Mouse (Mus musculus): ENCODE measurements around the gene Pbx1. TPM values are rescaled to one million over a fixed set of nuclear protein-coding genes. Genes with fewer than 3 reads are reported as not detected.
A peak's percentile ranks its signal among the peaks of the same experiment; 100 is the strongest.
"Not testable (repeated sequence)": the region's sequence is repeated elsewhere in the genome, so short reads cannot be mapped to it uniquely, and the experiment has no call there.

The Pbx1 gene
- polyA plus RNA-seq (2017; shearing (Covaris generic)): under 1 TPM in 2 of 3 experiments, not detected in 1; 0.05 to 0.43 TPM

DNA sequence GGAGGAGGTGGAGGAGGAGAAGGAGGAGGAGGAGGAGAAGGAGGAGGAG is at the start of gene Pbx1:
TSS of gene Pbx1 (minus strand) at position 39 of the 49 bp plus-strand sequence.
- ATAC-seq: not testable (repeated sequence)

DNA sequence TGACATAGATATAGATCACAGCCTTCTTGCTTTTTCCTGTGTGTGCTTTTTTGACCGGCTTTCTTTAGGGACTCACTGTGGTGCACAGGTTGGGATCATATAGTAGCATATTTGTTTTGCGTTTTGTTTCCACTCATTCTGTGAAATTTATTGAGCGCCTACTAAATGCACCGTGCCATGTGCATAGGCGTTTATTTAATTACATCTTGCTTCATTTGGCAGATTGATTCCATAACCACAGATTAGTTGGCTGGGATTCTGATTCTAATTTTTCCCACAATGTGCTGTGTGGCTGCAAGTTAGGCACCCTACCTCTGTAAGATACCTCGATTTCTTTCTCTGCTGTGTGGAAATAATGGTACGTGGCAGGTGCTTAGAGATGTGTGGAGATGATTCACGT is 47.6 kb upstream of the Pbx1 start:
- no peak for ATAC-seq

DNA sequence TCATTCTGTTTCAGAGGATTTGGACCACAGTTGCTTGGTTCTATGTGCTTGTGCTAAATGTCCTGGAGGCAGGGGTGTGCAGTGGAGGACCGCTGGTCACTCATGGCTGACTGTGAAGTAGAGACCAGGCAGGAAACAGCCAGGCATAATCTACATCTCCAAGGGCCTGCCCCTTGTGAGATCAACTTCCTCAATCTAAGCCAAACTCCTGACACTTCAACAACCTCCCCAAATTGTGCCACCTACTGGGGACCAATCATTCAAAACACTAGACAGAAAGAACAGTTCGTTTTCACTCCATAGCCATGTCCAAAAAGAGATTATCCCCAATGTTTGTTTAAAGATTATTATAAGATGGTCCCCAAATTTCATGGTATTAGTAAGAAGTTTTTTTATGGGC is 46.8 kb upstream of the Pbx1 start:
- no peak for ATAC-seq

DNA sequence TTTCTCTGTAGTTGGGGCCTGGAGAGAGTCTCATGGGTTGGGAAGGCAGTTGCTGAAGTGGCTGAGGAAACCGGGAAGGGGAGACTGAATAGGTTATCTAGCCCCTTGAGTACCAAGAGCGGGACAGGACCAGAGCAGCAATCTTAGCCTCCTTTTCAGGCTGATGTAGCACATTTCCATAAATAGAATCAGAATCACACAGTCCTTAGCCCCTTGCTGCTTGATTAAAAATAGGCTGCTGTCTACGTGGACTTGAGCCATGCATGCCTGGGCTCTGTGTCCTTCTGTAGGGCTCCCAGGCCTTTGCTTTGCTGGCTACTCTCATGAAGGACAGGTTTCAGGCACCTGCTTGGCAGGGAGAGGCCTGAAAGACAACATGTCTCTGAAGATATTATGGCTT is 44.8 kb upstream of the Pbx1 start:
- ATAC-seq: no peak

DNA sequence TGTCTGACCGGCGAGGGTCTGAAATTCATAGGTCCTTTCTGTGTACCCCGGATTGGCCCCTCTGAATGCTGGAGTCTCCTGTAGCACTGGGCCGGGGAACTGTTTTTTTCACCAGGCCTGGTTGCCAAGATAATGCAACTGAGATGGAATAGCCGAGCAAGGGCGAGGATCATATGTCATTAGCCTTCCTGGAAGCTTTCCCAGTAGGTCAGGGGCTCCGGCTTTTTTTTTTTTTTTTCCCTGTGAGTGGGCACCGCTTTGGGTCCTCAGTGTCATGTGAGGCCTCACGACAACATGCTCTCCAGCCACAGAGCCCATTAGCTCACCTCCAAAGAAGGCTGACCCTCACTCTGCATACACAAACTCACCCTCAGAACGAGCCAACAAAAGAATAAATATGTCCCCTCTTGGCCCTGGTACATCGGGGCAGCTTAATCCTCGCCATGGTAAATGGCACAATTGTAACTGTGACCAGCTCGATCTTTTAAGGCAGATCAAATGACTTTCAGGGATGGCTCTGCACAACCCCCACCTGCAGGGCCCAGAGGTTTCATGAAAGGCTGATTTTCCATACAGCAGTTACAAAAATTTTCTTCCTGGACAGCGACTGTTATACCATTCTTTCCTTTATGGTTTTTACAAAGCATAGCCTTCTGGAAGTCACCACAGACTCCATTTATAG is 44.3 kb upstream of the Pbx1 start:
- no peak for ATAC-seq

DNA sequence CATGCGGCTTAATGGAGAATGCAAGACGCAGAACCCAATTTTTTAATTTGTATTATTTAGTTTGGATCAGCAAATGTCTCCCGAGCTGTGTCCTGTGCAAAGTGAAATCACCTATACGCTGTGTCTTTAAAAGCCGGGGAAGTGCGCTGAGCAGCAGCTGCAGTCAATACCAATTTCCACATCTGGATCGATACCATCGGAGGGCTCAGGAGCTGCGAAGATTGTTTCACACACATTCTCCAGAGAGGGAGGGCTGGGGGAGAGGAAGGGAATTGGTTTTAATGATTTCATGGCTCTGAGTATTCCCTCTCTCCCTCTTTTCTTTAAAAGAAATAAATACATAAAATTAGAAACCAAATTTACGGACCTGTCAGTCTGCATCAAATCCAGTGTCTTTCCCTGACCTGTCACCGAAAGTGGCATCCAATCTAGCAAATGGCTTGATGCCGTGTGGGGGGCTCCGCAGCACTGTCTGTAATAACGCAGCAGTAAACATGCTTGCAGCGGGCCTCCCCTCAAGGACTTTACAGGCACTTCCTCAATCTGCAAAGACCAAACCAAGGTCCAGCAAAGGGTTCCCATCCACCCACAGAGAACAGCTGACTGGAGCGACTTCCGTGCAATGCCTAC is 43.6 kb upstream of the Pbx1 start:
- ATAC-seq: no peak

DNA sequence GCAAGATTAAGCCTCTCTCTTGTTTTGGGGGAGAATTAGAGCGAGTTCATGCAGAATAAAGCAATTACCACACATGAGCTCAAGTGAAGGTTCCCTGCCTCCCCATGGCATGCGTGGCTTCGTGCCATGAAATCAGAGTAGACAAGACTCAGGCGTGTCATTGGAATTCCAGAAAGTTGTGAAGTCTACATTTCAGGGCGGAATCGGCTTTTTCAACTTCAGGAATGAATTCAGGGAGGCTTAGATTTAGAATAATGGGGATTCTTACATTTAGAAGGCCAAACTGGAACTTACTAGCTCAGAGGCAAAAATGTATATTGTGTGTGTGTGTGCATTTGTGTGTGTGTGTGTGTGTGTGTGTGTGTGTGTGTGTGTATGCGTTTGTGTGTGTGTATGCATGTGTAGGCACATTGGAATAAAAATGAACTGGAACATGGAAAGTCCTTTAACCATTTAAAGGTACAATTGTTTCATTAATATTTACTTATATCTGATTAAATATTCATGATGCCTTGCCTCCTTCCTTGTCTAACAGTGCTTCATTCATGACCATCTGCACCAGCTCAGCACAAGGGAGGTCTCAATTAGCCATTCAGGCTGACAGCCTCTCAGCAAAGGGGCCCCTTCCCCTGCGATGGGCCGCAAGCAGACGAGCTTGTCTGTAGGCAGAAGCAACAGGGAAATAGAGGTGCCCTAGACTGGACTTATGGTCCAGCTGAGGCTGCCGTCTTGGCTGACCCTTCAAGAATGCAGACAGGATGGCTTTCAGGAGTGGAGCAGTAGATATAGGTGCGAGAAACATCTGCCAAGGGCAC is 41.4 kb upstream of the Pbx1 start:
- no peak for ATAC-seq

DNA sequence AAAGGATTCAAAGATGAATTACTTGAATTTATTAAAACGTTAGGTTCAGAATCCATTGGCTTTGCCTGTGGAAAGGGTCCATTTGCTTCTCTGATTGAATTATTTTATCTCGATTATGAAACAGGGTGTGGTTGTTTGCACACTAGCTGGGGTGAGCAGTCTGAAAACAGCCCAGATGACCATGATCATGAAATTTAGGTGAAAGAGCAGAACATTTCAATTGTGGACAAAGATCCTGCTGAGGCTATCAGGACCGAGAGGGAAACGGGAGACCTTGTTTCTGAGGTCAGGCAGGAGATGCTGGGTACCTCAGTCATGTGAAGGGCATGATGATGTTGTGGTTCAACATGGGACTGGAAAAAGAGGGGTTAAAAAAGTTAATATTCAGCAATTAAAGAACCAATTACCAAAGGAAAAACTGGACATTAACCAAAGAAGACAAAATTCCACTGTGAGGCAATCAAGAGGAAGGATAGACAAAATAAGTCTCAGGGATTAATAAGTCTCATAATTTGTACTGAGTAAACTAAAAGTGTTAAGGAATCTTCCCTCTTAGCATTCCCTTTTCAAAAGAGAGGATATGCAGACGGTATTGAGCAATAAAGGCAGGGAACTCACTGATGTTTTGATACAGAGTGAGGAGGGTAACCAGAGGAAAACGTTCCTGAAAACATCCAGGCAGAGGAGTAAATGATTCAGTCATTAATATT is 40.6 kb upstream of the Pbx1 start:
- ATAC-seq: no peak

DNA sequence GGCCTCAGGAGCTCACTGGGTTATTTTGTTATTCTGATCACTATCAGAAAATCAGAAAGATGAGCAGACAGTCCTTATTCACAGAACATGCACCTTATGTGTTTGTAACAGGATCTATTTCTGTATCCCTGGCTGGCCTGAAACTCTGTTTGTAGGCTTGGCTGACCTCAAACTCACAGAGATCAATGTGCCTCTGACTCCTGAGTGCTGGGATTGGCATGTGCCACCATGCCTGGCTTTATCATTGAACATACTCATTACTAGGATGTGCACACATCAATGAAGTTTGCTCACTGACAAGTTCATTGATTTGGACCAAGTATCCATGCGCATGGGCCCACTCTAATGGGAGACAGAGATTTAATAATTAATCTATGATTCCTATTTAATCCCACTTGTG is 27.4 kb upstream of the Pbx1 start:
- no peak for ATAC-seq

DNA sequence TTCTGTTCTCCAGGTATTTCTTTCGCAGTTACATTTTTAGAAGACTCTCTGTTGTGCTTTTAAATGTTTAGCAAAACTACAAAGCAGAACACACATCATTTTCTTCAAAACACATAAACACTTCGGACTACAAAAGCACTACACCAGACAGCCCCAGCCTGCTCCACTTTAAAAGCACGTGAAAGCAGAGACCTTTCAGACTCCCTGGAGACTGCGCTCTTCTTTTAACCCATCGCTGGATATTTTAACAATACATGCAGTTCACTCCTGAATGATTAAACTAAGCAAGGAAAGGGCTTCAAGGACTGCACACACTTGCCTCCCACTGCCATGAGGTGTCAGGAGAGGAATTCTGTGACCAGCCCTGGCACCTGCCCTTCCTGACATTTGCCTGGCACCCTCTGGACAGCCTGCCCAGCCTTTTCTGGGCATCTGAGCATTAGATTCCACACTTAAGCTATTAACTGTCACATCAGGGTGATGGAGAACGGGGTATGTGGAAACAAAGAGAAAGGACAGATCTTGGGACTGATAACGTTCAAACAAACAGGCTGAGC is 25.2 kb upstream of the Pbx1 start:
- ATAC-seq: no peak

DNA sequence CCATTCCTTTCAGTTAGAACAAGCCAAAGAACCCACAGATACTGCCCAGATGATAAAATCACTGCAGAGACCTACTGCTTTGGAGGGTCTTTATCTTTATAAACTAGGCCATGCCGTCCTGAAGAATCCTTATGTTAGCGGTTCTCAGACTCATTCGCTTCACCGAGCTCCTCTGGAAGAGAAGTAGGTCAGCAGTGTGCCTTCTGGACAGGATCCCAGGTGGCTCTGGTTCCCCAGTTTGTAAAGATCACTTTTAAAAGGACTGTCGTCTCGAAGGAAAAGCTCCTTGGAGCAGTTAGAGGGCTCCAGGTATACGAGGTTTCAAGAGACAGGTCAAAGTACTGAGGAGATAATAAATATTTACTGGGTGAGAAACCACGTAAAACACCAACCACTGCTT is 23.1 kb upstream of the Pbx1 start:
- no peak for ATAC-seq

DNA sequence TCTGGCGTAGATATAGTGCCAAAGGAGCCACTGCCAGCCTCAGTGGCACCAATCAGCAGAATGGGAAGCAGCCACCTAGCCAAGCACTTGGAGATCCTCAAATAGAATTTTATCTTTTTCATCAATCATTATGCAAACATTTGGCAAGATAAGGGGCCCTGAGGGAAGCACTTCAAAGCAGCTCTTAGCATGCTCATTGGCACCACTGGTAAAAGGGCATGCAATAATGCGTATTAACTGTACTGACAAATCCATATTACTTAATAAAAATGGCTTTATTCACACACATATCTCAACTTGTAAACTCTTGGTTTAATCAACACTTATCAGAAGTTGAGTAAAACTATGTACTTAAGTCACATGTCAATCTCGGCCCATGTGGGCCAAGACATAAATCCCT is 1.6 kb upstream of the Pbx1 start:
- no peak for ATAC-seq

DNA sequence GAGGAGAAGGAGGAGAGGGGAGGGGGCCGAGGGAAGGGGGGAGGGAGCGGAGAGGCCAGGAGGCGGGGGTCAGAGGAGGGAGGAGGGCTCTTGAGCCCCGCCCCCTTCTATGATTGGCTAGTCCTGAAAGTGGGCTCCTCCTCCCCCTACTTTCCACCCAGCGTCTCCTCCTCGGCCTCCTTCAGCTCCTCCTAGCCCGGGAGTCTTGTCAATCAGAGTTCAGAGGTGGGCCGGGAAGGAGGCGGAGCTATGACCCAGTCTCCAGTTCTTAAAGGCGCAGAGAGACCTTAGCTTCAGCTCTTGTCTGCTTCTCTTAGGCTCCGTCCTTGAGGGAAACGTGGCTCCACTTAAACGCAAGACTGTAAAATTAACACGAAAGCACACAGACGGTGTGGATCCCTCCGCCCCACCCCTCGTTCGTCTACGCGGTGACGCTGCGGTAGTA is 233 bp upstream of the Pbx1 start:
- peak; percentile 50 for ATAC-seq

DNA sequence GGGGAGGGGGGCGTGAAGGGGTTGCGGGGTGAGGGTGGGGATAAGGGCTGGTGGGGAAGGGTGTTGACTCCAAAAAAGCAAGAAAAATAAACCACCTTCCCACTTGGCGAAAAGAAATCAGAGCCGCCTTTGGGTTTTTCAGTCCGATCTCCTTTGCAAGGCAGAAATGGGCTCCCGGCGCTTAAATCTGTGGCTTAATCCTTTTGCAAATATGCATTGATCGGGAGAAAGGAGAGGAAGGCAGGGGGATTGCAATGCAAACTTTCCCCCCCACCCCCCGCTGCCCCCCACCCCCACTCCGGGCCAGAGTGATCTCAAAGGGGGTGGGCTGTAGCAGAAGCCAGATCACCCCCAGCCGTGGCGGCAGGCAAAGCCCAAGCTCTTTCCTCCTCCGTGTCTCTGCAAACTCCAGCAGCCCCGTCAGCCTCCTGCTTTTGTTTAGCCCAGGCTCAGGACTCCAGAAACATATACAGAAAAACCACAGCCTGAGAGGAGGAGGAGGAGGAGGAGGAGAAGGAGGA is 299 bp downstream of the Pbx1 start:
- no peak for ATAC-seq

DNA sequence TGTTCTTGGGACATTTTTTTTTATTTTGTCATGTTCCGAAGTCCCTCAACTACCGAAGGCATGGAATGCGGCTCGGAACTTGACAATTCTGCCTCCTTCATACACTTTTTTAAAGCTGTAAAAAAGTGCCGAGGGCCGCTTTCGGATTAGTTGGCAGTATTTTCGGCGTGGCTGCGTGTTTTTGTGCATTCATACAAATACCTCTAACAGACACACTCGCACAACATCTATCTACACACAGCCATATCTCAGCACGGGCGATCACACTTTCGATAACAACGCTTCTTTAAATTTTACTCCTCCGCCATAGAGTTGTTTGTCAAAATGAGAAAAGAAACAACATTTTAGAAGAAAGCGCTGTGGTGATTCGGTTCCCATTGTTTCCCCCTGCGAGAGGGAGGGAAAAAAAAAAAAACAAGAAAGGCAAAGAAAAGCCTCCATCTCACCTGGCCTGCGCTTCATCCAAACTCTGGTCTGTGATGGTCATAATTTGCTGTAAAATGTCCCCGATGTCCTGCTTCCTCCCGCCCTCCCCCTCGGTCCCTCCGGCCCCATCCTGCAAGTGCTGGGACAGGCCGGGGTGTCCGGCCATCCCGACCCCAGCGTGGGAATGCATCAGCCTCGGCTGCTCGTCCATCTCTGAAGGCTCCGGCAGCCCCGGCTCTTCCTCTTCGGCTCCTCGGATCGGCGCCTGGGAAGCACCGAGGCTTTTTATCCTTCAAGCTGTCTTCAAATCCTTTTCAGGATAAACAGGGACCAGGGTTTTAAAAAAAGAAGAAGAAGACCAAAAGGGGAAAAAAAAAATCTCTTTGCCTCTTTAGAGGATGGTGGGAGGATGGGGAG is 981 bp downstream of the Pbx1 start:
- no peak for ATAC-seq

DNA sequence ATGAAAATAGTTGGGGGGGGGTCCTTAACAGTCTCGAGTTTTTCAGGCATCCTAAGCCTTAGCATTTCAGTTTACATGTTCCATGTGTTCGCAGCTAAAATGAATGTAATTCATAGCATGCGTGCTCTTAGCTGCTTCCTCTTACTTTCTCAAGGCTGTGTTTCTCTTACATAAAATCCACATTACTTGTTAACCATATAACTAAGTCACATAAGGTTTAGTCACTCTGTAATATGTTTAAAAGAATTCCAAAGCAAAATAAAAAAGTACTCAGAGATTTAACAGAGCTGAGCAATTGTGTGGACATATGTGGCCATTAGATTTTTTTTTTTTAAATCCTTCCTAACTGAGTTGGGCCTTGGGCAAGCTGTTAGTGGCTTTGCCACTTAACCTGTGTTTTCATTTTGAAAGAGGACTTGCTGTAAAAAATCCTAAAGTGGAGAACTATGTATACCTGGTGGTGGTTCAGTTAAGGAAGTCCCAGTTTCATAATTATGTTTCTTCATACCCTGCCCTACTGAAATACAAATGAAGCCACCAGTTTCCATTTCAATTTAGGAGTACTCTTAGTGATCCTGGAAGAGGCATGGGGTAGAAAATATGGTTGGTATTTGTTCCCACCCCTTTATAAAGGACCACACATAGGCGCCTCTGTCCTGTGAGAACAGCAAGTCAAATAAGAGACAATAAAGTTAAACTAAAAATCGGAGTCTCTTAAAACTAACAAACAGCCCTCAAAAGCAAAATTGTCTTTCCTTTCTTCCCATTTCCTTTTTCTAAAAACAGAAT is 2.0 kb downstream of the Pbx1 start:
- no peak for ATAC-seq

DNA sequence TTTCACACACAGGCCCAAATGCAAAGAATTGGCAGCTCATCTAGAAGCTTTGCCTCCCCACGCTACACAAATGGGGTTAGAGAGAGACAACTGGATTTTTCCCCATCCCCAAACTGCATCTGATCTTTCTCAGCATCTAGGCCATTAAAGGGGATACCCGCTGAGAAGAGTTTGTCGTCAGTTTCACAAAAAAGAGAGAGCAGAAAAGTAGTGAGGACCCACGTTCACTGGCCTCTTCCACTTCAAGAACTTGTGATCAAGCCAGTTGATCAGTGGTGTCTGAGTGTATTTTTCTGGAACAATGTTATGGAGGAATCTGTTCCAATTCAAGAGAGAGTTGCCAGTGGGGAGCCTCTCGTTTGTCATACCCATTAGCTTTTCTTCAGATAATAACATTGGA is 2.7 kb downstream of the Pbx1 start:
- no peak for ATAC-seq

DNA sequence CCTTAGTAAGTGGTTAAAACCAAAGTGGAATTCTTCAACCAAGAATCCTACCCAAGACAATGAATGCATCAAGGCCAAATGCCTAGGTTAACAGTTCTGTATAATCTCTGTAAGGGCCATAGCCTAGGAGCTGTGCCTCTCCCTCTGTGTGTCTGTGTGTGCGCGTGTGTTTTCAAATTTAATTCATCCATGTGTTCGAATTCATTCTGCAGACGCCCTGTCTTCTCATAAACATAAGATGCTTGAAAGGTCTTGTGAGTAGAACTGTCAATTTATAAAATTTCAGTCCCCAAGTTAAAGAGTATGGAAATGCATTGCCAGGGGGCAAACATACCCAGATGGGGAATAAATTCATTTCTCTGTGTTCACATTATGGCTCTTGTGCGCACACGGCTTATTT is 3.8 kb downstream of the Pbx1 start:
- ATAC-seq: no peak

DNA sequence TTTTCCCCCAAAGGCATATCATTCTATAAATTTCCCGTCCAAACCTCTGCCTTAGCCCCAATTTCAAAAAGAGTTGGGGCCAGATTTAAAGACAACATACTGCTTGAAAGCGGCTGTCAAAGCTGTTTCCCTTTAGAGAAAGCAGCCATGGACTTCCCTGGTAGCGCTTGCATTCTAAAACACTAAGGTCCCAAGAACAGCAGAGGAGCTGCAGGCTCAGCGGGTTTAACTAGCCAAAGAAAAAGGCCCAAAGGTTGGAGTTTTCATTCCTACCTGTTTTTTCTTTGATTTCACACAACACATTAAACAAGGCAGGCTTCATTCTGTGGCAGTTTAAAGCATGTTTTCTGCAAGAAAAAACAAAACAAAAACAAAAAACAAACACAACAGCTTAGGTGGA is 4.5 kb downstream of the Pbx1 start:
- ATAC-seq: no peak

DNA sequence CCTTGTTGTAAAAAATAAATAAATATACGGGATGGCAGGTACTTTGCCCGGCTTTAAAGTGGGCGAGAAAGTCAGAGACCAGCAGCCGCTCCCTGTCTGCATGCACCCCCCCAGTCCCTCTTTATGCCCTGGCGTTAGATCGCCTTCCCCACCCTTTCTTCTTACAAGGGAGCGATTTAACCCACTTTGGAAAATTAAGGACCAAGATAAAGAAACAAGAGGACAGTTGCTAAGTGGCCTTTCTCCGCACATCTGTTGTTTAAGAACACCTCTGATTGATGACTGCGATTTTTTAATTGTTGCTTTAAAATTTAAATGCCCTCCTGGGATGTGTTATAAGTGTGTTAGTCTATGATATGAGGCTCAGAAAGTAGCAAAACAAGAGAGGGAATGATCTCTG is 5.2 kb downstream of the Pbx1 start:
- ATAC-seq: no peak

DNA sequence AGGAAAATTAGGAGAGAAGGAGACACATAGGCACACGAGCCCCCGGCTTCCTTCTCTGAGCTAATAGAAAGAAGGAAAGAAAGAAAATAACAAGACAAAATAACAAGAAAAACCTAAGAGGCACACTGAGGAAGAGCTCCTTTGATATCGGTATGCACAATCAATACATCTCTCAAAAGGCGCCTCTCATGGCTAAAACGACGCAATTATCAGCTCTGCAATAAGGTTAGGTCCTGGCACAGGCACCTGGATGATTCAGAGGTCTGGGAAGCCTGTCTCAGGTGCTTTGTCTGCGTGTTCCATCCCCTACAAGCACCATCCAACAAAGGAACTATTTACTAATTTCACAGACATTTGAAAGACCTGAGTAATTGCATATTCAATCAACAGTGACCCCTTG is 5.8 kb downstream of the Pbx1 start:
- ATAC-seq: no peak

Measured in inflammation-experienced regulatory T-cells, adult 6 months (primary cell).